ENCODE assay signal across 38 mouse cellular contexts in the genomic region with DNA sequence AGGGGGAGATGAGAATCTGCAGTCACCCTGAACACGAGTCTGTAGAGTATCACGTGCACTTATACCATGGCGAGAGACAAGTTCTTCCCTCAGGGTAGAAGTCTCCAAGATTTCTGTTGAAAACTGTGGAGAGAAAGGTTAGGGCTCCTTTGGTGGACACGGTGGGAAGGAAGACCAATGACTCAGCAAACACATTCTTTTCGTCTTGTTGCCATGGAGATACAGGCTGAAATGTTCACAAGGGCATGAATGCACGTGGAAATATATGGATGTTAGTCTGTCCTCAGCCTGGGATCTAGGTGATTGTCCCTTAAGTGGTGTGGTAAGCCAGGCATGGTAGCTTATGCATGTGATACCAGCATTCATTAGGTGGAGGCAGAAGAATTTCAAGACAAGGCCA. TPM values are rescaled to one million over a fixed set of nuclear protein-coding genes. Genes with fewer than 3 reads are reported as not detected.
"Had no signal": no experiment of that assay in that cellular context is flagged by ENCODE, and none has a peak within 500 bp of the region (broad histone marks: within the 10 kb centered on the region; RNA-seq: fewer than 3 reads in every experiment).

No protein-coding gene starts in this region.

- ATAC-seq: hindbrain, embryonic 16.5 days; inflammation-experienced regulatory T-cells, adult 6 months; intestine, embryonic 15.5 days; intestine, postnatal 0 days had no signal

- H3K27ac ChIP-seq: heart, adult 2 months; hindbrain, embryonic 10.5 days; hindbrain, embryonic 12.5 days; hindbrain, embryonic 14.5 days; intestine, embryonic 15.5 days; layer of hippocampus, adult 2 months; left cerebral cortex, adult 2 months; limb, embryonic 10.5 days; limb, embryonic 12.5 days; liver, embryonic 13.5 days had no signal

- H3K27me3 ChIP-seq: heart, embryonic 12.5 days; hindbrain, embryonic 12.5 days; intestine, embryonic 15.5 days; limb, embryonic 12.5 days; liver, embryonic 13.5 days had no signal

- H3K9ac ChIP-seq: heart, embryonic 12.5 days; hindbrain, embryonic 12.5 days; hindbrain, embryonic 14.5 days; intestine, embryonic 15.5 days; limb, embryonic 12.5 days; liver, embryonic 13.5 days had no signal

- H3K9me3 ChIP-seq: heart, embryonic 12.5 days; hindbrain, embryonic 10.5 days; hindbrain, embryonic 12.5 days; intestine, embryonic 15.5 days; limb, embryonic 10.5 days; limb, embryonic 12.5 days; liver, embryonic 13.5 days had no signal

- H3K36me3 ChIP-seq: heart, embryonic 12.5 days; hindbrain, embryonic 10.5 days; hindbrain, embryonic 12.5 days; intestine, embryonic 15.5 days; limb, embryonic 10.5 days; limb, embryonic 12.5 days; liver, embryonic 13.5 days had no signal

- H3K4me3 ChIP-seq: heart, adult 2 months; heart, embryonic 12.5 days; hindbrain, embryonic 10.5 days; hindbrain, embryonic 12.5 days; intestine, embryonic 15.5 days; layer of hippocampus, adult 2 months; left cerebral cortex, adult 2 months; limb, embryonic 10.5 days; limb, embryonic 12.5 days; liver, embryonic 13.5 days had no signal

- H3K4me2 ChIP-seq: heart, embryonic 12.5 days; hindbrain, embryonic 12.5 days; hindbrain, embryonic 14.5 days; intestine, embryonic 15.5 days; limb, embryonic 12.5 days; liver, embryonic 11.5 days; liver, embryonic 13.5 days had no signal

- H3K4me1 ChIP-seq: heart, embryonic 12.5 days; hindbrain, embryonic 12.5 days; intestine, embryonic 15.5 days; limb, embryonic 10.5 days; limb, embryonic 12.5 days; liver, embryonic 13.5 days had no signal

- DNase-seq: gastrocnemius, postnatal 10 days; gastrocnemius, postnatal 25 days; heart, adult 2 months; heart, postnatal 10 days; heart, postnatal 4 days; kidney, adult 18-20 months; kidney, adult 8-10 months; kidney, postnatal 10 days; kidney, postnatal 25 days; kidney, postnatal 4 days; liver; liver, embryonic 13.5 days had no signal

RNA-seq across cellular contexts. Expression of a gene that starts 13.0 kb away (rescaled TPM):
- total RNA-seq: gastrocnemius, adult 18-20 months; granulocyte monocyte progenitor cell, adult 5-6 weeks; heart, adult 2 months; heart, postnatal 10 days; heart, postnatal 25 days; layer of hippocampus, postnatal 25 days; left cerebral cortex, adult 2 months; left cerebral cortex, postnatal 14 days; left cerebral cortex, postnatal 36 days had no signal
- polyA plus RNA-seq: inflammation-experienced regulatory T-cells, adult 6 months had no signal

RNA-seq across cellular contexts. Expression of a gene that starts 30.2 kb away (rescaled TPM):
- total RNA-seq: gastrocnemius, adult 18-20 months; gastrocnemius, postnatal 10 days; gastrocnemius, postnatal 25 days; gastrocnemius, postnatal 4 days; granulocyte monocyte progenitor cell, adult 5-6 weeks; heart, adult 2 months; heart, postnatal 10 days; heart, postnatal 25 days; heart, postnatal 4 days; layer of hippocampus, adult 2 months; layer of hippocampus, postnatal 10 days; layer of hippocampus, postnatal 25 days; left cerebral cortex, adult 2 months; left cerebral cortex, postnatal 14 days; left cerebral cortex, postnatal 36 days had no signal
- polyA plus RNA-seq: heart, adult 2 months; heart, embryonic 12.5 days; heart, embryonic 14.5 days; heart, embryonic 16.5 days; hindbrain, embryonic 10.5 days; hindbrain, embryonic 12.5 days; hindbrain, embryonic 14.5 days; hindbrain, embryonic 16.5 days; inflammation-experienced regulatory T-cells, adult 6 months; intestine, embryonic 15.5 days; intestine, postnatal 0 days; kidney, embryonic 14.5 days; kidney, embryonic 16.5 days; limb, embryonic 10.5 days; limb, embryonic 12.5 days; limb, embryonic 14.5 days; liver, embryonic 11.5 days; liver, embryonic 13.5 days had no signal

RNA-seq across cellular contexts. Expression of a gene that starts 41.3 kb away (rescaled TPM):
- total RNA-seq: gastrocnemius, adult 18-20 months; gastrocnemius, postnatal 10 days; gastrocnemius, postnatal 25 days; gastrocnemius, postnatal 4 days; granulocyte monocyte progenitor cell, adult 5-6 weeks; heart, adult 2 months; heart, postnatal 10 days; heart, postnatal 25 days; heart, postnatal 4 days; layer of hippocampus, adult 2 months; layer of hippocampus, postnatal 10 days; layer of hippocampus, postnatal 25 days; left cerebral cortex, adult 2 months; left cerebral cortex, postnatal 14 days; left cerebral cortex, postnatal 36 days had no signal
- polyA plus RNA-seq: heart, adult 2 months; heart, embryonic 12.5 days; heart, embryonic 14.5 days; heart, embryonic 16.5 days; hindbrain, embryonic 10.5 days; hindbrain, embryonic 12.5 days; hindbrain, embryonic 14.5 days; hindbrain, embryonic 16.5 days; inflammation-experienced regulatory T-cells, adult 6 months; intestine, embryonic 15.5 days; intestine, postnatal 0 days; kidney, embryonic 14.5 days; kidney, embryonic 16.5 days; limb, embryonic 10.5 days; limb, embryonic 12.5 days; limb, embryonic 14.5 days; liver, embryonic 11.5 days; liver, embryonic 13.5 days had no signal

RNA-seq across cellular contexts. Expression of a gene that starts 54.5 kb away (rescaled TPM):
- total RNA-seq: gastrocnemius, adult 18-20 months; gastrocnemius, postnatal 10 days; gastrocnemius, postnatal 25 days; gastrocnemius, postnatal 4 days; granulocyte monocyte progenitor cell, adult 5-6 weeks; heart, adult 2 months; heart, postnatal 10 days; heart, postnatal 25 days; heart, postnatal 4 days; layer of hippocampus, adult 2 months; layer of hippocampus, postnatal 10 days; layer of hippocampus, postnatal 25 days; left cerebral cortex, adult 2 months; left cerebral cortex, postnatal 14 days; left cerebral cortex, postnatal 36 days had no signal
- polyA plus RNA-seq: heart, adult 2 months; heart, embryonic 12.5 days; heart, embryonic 14.5 days; heart, embryonic 16.5 days; hindbrain, embryonic 10.5 days; hindbrain, embryonic 12.5 days; hindbrain, embryonic 14.5 days; hindbrain, embryonic 16.5 days; inflammation-experienced regulatory T-cells, adult 6 months; intestine, embryonic 15.5 days; intestine, postnatal 0 days; kidney, embryonic 14.5 days; kidney, embryonic 16.5 days; limb, embryonic 10.5 days; limb, embryonic 12.5 days; limb, embryonic 14.5 days; liver, embryonic 11.5 days; liver, embryonic 13.5 days had no signal
